Mouse (Mus musculus) ES-E14 (cell line): ENCODE data around the gene Lrrc61. TPM values are rescaled to one million over a fixed set of nuclear protein-coding genes. Genes with fewer than 3 reads are reported as not detected.

Experiments used
- DNase-seq: peaks from one replicate; pipeline ENCODE4 v3.0.0-alpha.2; 2013; ENCODE audit warnings: low read depth, low spot score
- H3K27ac ChIP-seq: 2 replicates; pipeline ENCODE4 v1.5.1; 2012; ENCODE audit warnings: low read depth, mild to moderate bottlenecking, low read length, moderate library complexity, mixed read lengths; ENCODE audit not compliant: poor library complexity, insufficient read depth, severe bottlenecking
- H3K36me3 ChIP-seq: 2 replicates; pipeline ENCODE4 v1.6.1; 2012; ENCODE audit warnings: mild to moderate bottlenecking, low read length, moderate library complexity, mixed read lengths; ENCODE audit not compliant: control insufficient read depth, poor library complexity, insufficient read depth, severe bottlenecking
- H3K4me1 ChIP-seq, 2 experiments: fragments of 150-350 bp in 1 of 2; sonication (generic) in 1 of 2; 2 replicates each; pipeline ENCODE4 v1.6.1; 2012; ENCODE audit warnings: low read length in 2 of 2, mild to moderate bottlenecking in 1 of 2, mixed read lengths in 1 of 2; ENCODE audit not compliant: control insufficient read depth in 2 of 2, insufficient read depth in 2 of 2, poor library complexity in 1 of 2
- H3K4me3 ChIP-seq, 2 experiments: fragments of 150-350 bp in 1 of 2; sonication (generic) in 1 of 2; 2 replicates each; pipeline ENCODE4 v1.5.1; 2012; ENCODE audit warnings: low read length in 2 of 2, low read depth in 1 of 2, mild to moderate bottlenecking in 1 of 2, mixed read lengths in 1 of 2; ENCODE audit not compliant: insufficient read depth in 1 of 2, poor library complexity in 1 of 2, severe bottlenecking in 1 of 2
- H3K9ac ChIP-seq: 2 replicates; pipeline ENCODE4 v1.6.1; 2012; ENCODE audit warnings: low read depth, mild to moderate bottlenecking, low read length, mixed read lengths; ENCODE audit not compliant: poor library complexity, insufficient read depth, severe bottlenecking
- H3K9me3 ChIP-seq: fragments of 150-350 bp; sonication (generic); 2 replicates; pipeline ENCODE4 v1.6.1; 2012; ENCODE audit warnings: low read depth, mild to moderate bottlenecking, low read length; ENCODE audit not compliant: control insufficient read depth, insufficient read depth
- CHD2 ChIP-seq: IDR thresholded peaks from 2 replicates; pipeline ENCODE4 v1.6.1; 2014; ENCODE audit warnings: mild to moderate bottlenecking, low read depth, low read length, inconsistent platforms
- HCFC1 ChIP-seq: IDR thresholded peaks from 2 replicates; pipeline ENCODE4 v1.6.1; 2012; ENCODE audit warnings: low read length, inconsistent platforms, borderline replicate concordance; ENCODE audit not compliant: insufficient read depth
- MAFK ChIP-seq: IDR thresholded peaks from 2 replicates; pipeline ENCODE4 v1.6.1; 2014; ENCODE audit warnings: mild to moderate bottlenecking, low read depth, low read length, inconsistent platforms; ENCODE audit not compliant: insufficient read depth
- ZC3H11A ChIP-seq: IDR thresholded peaks from 2 replicates; pipeline ENCODE4 v1.6.1; 2012; ENCODE audit warnings: low read depth, mild to moderate bottlenecking, inconsistent platforms, low read length, borderline replicate concordance
- ZNF384 ChIP-seq: IDR thresholded peaks from 2 replicates; pipeline ENCODE4 v1.6.1; 2012; ENCODE audit warnings: low read depth, low read length, inconsistent platforms
- in situ Hi-C, 2 experiments: fragments of 600-800 bp; cut with MboI; formaldehyde crosslinking; loops; one replicate each; pipeline ENCODE4 v1.15.1; 2025; ENCODE audit warnings: low sequenced_read_pairs in 2 of 2, inconsistent platforms in 1 of 2; ENCODE audit not compliant: unreplicated experiment in 2 of 2
- total RNA-seq: library from RNA; depleted of rRNA; stranded (reverse); fragments of 300-350 nt; gene quantifications from 2 replicates; pipeline ENCODE4 v1.2.3, GENCODE M21; 2012

Gene Lrrc61
- total RNA-seq, 1 experiment, result 2.0 TPM

GRCm38 (mm10) chr6:48591221-48591845 lies 36.7 kb downstream of the Lrrc61 start:
- Histone ChIP-seq H3K36me3 (peaks cover 3% of the 10 kb centered on the region; the same call in 1 of the 2 replicates), H3K9ac (no peak overlapping the region), H3K4me1 (peaks cover 0 to 2% of the 10 kb centered on the region in 2 experiments; a peak in 2 of 4 replicates), H3K27ac (no peak overlapping the region), H3K4me3 (no peak overlapping the region), H3K9me3 (no peaks in the 10 kb centered on the region)
- no peak for TF ChIP-seq HCFC1
- TF ChIP-seq ZNF384, result no peak
- TF ChIP-seq CHD2, result no peak
- no peak for TF ChIP-seq ZC3H11A
- no peak for TF ChIP-seq MAFK
- in situ Hi-C loops, result no loop called here
- no peak for DNase-seq

GRCm38 (mm10) chr6:48591871-48592270 lies 37.3 kb downstream of the Lrrc61 start:
- Histone ChIP-seq H3K9me3 (no peaks in the 10 kb centered on the region), H3K27ac (no peak overlapping the region), H3K36me3 (peaks cover 8% of the 10 kb centered on the region; the same call in 1 of the 2 replicates), H3K4me1 (peaks cover 0 to 5% of the 10 kb centered on the region in 2 experiments; a peak in 2 of 4 replicates), H3K9ac (no peak overlapping the region), H3K4me3 (no peak overlapping the region)
- in situ Hi-C loops, result no loop called here
- TF ChIP-seq ZC3H11A (no peak), MAFK (no peak), CHD2 (no peak), HCFC1 (no peak), ZNF384 (no peak)
- no peak for DNase-seq

- Histone ChIP-seq H3K36me3 (peaks cover 14% of the 10 kb centered on the region; the same call in 1 of the 2 replicates), H3K9ac (peak within 1 kb of the TSS; percentile 91), H3K9me3 (no peaks in the 10 kb centered on the region), H3K27ac (no peak within 1 kb of the TSS), H3K4me1 (peaks cover 0 to 7% of the 10 kb centered on the region in 2 experiments; a peak in 2 of 4 replicates), H3K4me3 (peak within 1 kb of the TSS; percentile 73 to 90)
- no peak for DNase-seq
- TF ChIP-seq HCFC1, result peak; percentile 45; the same call in 1 of the 2 replicates
- TF ChIP-seq CHD2, result no peak
- in situ Hi-C loops, result no loop called here
These were observed 38.8 kb downstream of the Lrrc61 start, which contains the start of the genes Repin1 and Gm44965 for GRCm38 (mm10) chr6:48593158-48594042. Gene Repin1 (plus strand): TSS chr6:48593883. Gene Gm44965 (plus strand): TSS chr6:48593941.

GRCm38 (mm10) chr6:48594043-48594738 lies 39.6 kb downstream of the Lrrc61 start:
- Histone ChIP-seq H3K9me3 (no peaks in the 10 kb centered on the region), H3K9ac (peak overlapping the region; percentile 91), H3K4me3 (peak overlapping the region; percentile 73 to 90), H3K36me3 (peaks cover 14% of the 10 kb centered on the region; the same call in 1 of the 2 replicates), H3K27ac (no peak overlapping the region), H3K4me1 (peaks cover 0 to 7% of the 10 kb centered on the region in 2 experiments; a peak in 2 of 4 replicates)
- no peak for TF ChIP-seq ZC3H11A
- no peak for TF ChIP-seq CHD2
- no peak for TF ChIP-seq MAFK
- TF ChIP-seq ZNF384, result no peak
- TF ChIP-seq HCFC1, result no peak
- in situ Hi-C loops, result no loop called here
- DNase-seq, result no peak
